Mouse (Mus musculus) CD8-positive naive resting alpha-beta T cell, adult 2 months (primary cell): ENCODE results near the gene Btbd3.
"Not testable (repeated sequence)": the region's sequence is repeated elsewhere in the genome, so short reads cannot be mapped to it uniquely, and the experiment has no call there.

ENCODE experiments used
- DNase-seq, 2 experiments: peaks; one replicate each; pipeline ENCODE4 v3.0.0; 2022; ENCODE audit warnings: low read depth in 2 of 2, low spot score in 2 of 2

Btbd3 gene

GRCm38 (mm10) chr2:138278853-138279640 is 22.7 kb downstream of the Btbd3 start:
- DNase-seq = no peak

GRCm38 (mm10) chr2:138279641-138280040 is 23.3 kb downstream of the Btbd3 start:
- DNase-seq = no peak

- no peak for DNase-seq
Measured at GRCm38 (mm10) chr2:138280225-138280711, 23.9 kb downstream of the Btbd3 start.

- DNase-seq = no peak
Measured at GRCm38 (mm10) chr2:138281550-138282201, 25.3 kb downstream of the Btbd3 start.

- DNase-seq = no peak
Measured at GRCm38 (mm10) chr2:138283372-138283771, 27.0 kb downstream of the Btbd3 start.

GRCm38 (mm10) chr2:138283856-138284255 is 27.5 kb downstream of the Btbd3 start:
- no peak for DNase-seq

GRCm38 (mm10) chr2:138285811-138286210 is 29.4 kb downstream of the Btbd3 start:
- no peak for DNase-seq

GRCm38 (mm10) chr2:138290154-138290553 is 33.8 kb downstream of the Btbd3 start:
- DNase-seq = no peak

- no peak for DNase-seq
Measured at GRCm38 (mm10) chr2:138294286-138294685, 37.9 kb downstream of the Btbd3 start.

GRCm38 (mm10) chr2:138306236-138306635 is 49.9 kb downstream of the Btbd3 start:
- DNase-seq = no peak

- no peak for DNase-seq
Measured at GRCm38 (mm10) chr2:138315644-138316043, 59.3 kb downstream of the Btbd3 start.

GRCm38 (mm10) chr2:138320408-138320807 is 64.0 kb downstream of the Btbd3 start:
- no peak for DNase-seq

- no peak for DNase-seq
Measured at GRCm38 (mm10) chr2:138321041-138321481, 64.7 kb downstream of the Btbd3 start.

GRCm38 (mm10) chr2:138322270-138323114 is 66.1 kb downstream of the Btbd3 start:
- DNase-seq = no peak

GRCm38 (mm10) chr2:138326367-138326766 is 70.0 kb downstream of the Btbd3 start:
- no peak for DNase-seq

GRCm38 (mm10) chr2:138334198-138334597 is 77.8 kb downstream of the Btbd3 start:
- not testable (repeated sequence) for DNase-seq

GRCm38 (mm10) chr2:138337886-138338494 is 81.6 kb downstream of the Btbd3 start:
- no peak for DNase-seq

- no peak for DNase-seq
Measured at GRCm38 (mm10) chr2:138338524-138338923, 82.2 kb downstream of the Btbd3 start.

- no peak for DNase-seq
Measured at GRCm38 (mm10) chr2:138355366-138355765, 99.0 kb downstream of the Btbd3 start.

- no peak for DNase-seq
Measured at GRCm38 (mm10) chr2:138362474-138362873, 106.1 kb downstream of the Btbd3 start.

GRCm38 (mm10) chr2:138365391-138365790 is 109.0 kb downstream of the Btbd3 start:
- no peak for DNase-seq
